Mouse (Mus musculus): Measurements from ENCODE around the gene Spink4. TPM values are rescaled to one million over a fixed set of nuclear protein-coding genes. Genes with fewer than 3 reads are reported as not detected.

Gene Spink4
- 7.6 and 12.1 TPM in 2 replicates for polyA plus RNA-seq (2014; fragmentation: Nextera tagmentation; extraction: Ambion mirVana)

DNA sequence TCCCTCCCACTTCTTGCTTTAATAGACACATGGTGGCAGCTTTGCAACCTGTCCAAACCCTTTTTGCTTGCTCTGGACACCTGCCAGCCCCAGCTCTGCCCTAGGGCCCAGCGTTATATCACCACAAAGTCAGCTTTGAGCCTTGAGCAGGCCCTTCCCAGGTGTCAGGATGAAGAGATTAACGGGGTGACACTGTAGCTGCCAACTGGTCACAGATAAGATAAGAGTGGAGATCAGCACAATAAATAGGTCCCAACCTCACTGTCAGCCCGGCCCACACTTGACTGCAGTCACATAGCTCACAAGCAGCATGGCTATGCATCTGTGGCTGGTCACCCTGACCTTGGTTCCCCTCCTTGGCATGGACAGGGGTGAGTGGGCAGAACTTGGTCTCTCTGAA, at the start of gene Spink4:
Gene Spink4 (plus strand): TSS at position 268 of the 400 bp plus-strand sequence.
- WGBS, result 3% methylated on average over 3 of the region's 3 CpGs
- ATAC-seq (ENCODE audit: insufficient number of reproducible peaks, insufficient read depth, low FRiP score, low read depth), result peak; percentile 46; the same call in 1 of the 2 replicates
- no peaks in the 10 kb centered on the region for H3K27me3 ChIP-seq (ENCODE audit: control insufficient read depth, insufficient read depth, low read length)
- peak within 1 kb of the TSS; percentile 17 to 67 for H3K27ac ChIP-seq (replicated peaks in 1 of 2; ENCODE audit: control insufficient read depth in 1 of 2, insufficient read depth in 1 of 2, low read depth in 2 of 2, low read length in 2 of 2)
- no peak within 1 kb of the TSS for H3K4me2 ChIP-seq (ENCODE audit: low read length)
- no peak within 1 kb of the TSS for H3K9ac ChIP-seq (ENCODE audit: low read length)
- H3K36me3 ChIP-seq (ENCODE audit: control insufficient read depth, insufficient read depth, low read length), result no peaks in the 10 kb centered on the region
- peaks cover 12 to 13% of the 10 kb centered on the region in 2 experiments for H3K4me1 ChIP-seq (ENCODE audit: control insufficient read depth in 2 of 2, insufficient read depth in 2 of 2, low read length in 2 of 2)
- no peaks in the 10 kb centered on the region for H3K9me3 ChIP-seq (ENCODE audit: control insufficient read depth, low read length)
- no peak within 1 kb of the TSS for H3K4me3 ChIP-seq (ENCODE audit: control insufficient read depth in 1 of 2, insufficient read depth in 1 of 2, low read depth in 1 of 2, low read length in 2 of 2)

DNA sequence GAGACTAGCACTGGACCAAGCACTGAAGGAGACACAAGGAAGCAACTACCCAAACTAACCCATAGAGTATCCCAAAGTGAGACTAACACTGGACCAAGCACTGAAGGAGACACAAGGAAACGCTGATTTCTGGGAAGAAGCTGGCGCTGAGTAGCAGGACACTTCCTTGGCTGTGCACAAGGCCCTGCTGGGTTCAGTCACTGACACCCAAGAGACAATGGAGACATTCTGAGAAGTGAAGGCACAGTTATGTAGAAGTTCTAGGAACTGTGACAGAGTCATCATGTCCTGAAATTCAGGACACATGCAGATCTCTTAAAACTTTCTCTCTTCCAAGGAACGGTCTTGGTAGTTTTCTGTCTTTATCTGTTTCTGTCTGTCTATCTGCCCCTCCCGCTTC, 49.6 kb upstream of the Spink4 start:
- 78% methylated on average over 4 of the region's 4 CpGs for whole genome bisulfite sequencing
- Histone ChIP-seq H3K4me3 (ENCODE audit: control insufficient read depth in 1 of 2, insufficient read depth in 1 of 2, low read depth in 1 of 2, low read length in 2 of 2) (no peak overlapping the region), H3K9me3 (ENCODE audit: control insufficient read depth, low read length) (no peaks in the 10 kb centered on the region), H3K27ac (replicated peaks in 1 of 2; ENCODE audit: control insufficient read depth in 1 of 2, insufficient read depth in 1 of 2, low read depth in 2 of 2, low read length in 2 of 2) (no peak overlapping the region), H3K9ac (ENCODE audit: low read length) (no peak overlapping the region), H3K4me1 (ENCODE audit: control insufficient read depth in 2 of 2, insufficient read depth in 2 of 2, low read length in 2 of 2) (peaks cover 20 to 32% of the 10 kb centered on the region in 2 experiments), H3K36me3 (ENCODE audit: control insufficient read depth, insufficient read depth, low read length) (no peaks in the 10 kb centered on the region), H3K4me2 (ENCODE audit: low read length) (no peak overlapping the region), H3K27me3 (ENCODE audit: control insufficient read depth, insufficient read depth, low read length) (no peaks in the 10 kb centered on the region)
- no peak for ATAC-seq (ENCODE audit: insufficient number of reproducible peaks, insufficient read depth, low FRiP score, low read depth)

DNA sequence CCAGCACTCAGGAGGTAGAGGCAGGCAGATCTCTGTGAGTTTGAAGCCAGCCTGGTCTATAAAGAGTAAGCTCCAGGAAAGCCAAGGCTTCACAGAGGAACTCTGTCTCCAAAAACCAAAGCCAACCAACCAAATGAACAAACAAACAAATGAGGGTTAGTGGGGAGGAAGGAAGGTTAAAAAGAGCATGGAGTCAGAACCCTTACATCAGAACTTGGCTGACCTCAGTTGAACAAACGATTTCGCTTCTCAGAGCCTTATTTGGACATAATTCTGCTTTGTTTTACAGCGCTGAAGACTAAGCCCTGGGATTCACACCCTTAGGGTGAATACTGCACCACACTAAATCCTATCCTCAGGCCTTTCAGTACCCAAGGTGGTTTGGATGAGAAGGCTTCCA, 47.7 kb upstream of the Spink4 start:
- H3K27ac ChIP-seq (replicated peaks in 1 of 2; ENCODE audit: control insufficient read depth in 1 of 2, insufficient read depth in 1 of 2, low read depth in 2 of 2, low read length in 2 of 2), result no peak overlapping the region
- no peaks in the 10 kb centered on the region for H3K27me3 ChIP-seq (ENCODE audit: control insufficient read depth, insufficient read depth, low read length)
- H3K4me1 ChIP-seq (ENCODE audit: control insufficient read depth in 2 of 2, insufficient read depth in 2 of 2, low read length in 2 of 2), result peaks cover 24 to 40% of the 10 kb centered on the region in 2 experiments
- H3K9me3 ChIP-seq (ENCODE audit: control insufficient read depth, low read length), result no peaks in the 10 kb centered on the region
- H3K4me2 ChIP-seq (ENCODE audit: low read length), result no peak overlapping the region
- 89% methylated on average over 3 of the region's 3 CpGs for WGBS
- no peak overlapping the region for H3K4me3 ChIP-seq (ENCODE audit: control insufficient read depth in 1 of 2, insufficient read depth in 1 of 2, low read depth in 1 of 2, low read length in 2 of 2)
- no peaks in the 10 kb centered on the region for H3K36me3 ChIP-seq (ENCODE audit: control insufficient read depth, insufficient read depth, low read length)
- H3K9ac ChIP-seq (ENCODE audit: low read length), result no peak overlapping the region
- no peak for ATAC-seq (ENCODE audit: insufficient number of reproducible peaks, insufficient read depth, low FRiP score, low read depth)

- peak overlapping the region; percentile 56; the same call in 1 of the 2 replicates for H3K9ac ChIP-seq (ENCODE audit: low read length)
- peaks cover 29 to 46% of the 10 kb centered on the region in 2 experiments for H3K4me1 ChIP-seq (ENCODE audit: control insufficient read depth in 2 of 2, insufficient read depth in 2 of 2, low read length in 2 of 2)
Observed at GRCm38 (mm10) chr4:40873320-40873719, 46.5 kb upstream of the Spink4 start.

GRCm38 (mm10) chr4:40874151-40874600, 45.7 kb upstream of the Spink4 start:
- Histone ChIP-seq H3K27ac (replicated peaks in 1 of 2; ENCODE audit: control insufficient read depth in 1 of 2, insufficient read depth in 1 of 2, low read depth in 2 of 2, low read length in 2 of 2) (peak overlapping the region; percentile 19 to 84; a peak in 2 of 4 replicates), H3K27me3 (ENCODE audit: control insufficient read depth, insufficient read depth, low read length) (no peaks in the 10 kb centered on the region), H3K4me1 (ENCODE audit: control insufficient read depth in 2 of 2, insufficient read depth in 2 of 2, low read length in 2 of 2) (peaks cover 24 to 38% of the 10 kb centered on the region in 2 experiments), H3K9ac (ENCODE audit: low read length) (peak overlapping the region; percentile 56; the same call in 1 of the 2 replicates), H3K9me3 (ENCODE audit: control insufficient read depth, low read length) (no peaks in the 10 kb centered on the region), H3K4me2 (ENCODE audit: low read length) (no peak overlapping the region; the same call in 1 of the 2 replicates), H3K36me3 (ENCODE audit: control insufficient read depth, insufficient read depth, low read length) (no peaks in the 10 kb centered on the region), H3K4me3 (ENCODE audit: control insufficient read depth in 1 of 2, insufficient read depth in 1 of 2, low read depth in 1 of 2, low read length in 2 of 2) (no peak overlapping the region)
- no peak for ATAC-seq (ENCODE audit: insufficient number of reproducible peaks, insufficient read depth, low FRiP score, low read depth)
- 40% methylated on average over 6 of the region's 6 CpGs for WGBS

More at GRCm38 (mm10) chr4:40873320-40873719, 46.5 kb upstream of the Spink4 start:
- no peaks in the 10 kb centered on the region for H3K9me3 ChIP-seq (ENCODE audit: control insufficient read depth, low read length)
- no peak overlapping the region for H3K4me3 ChIP-seq (ENCODE audit: control insufficient read depth in 1 of 2, insufficient read depth in 1 of 2, low read depth in 1 of 2, low read length in 2 of 2)
- peak overlapping the region; percentile 64 to 84 for H3K27ac ChIP-seq (replicated peaks in 1 of 2; ENCODE audit: control insufficient read depth in 1 of 2, insufficient read depth in 1 of 2, low read depth in 2 of 2, low read length in 2 of 2)
- ATAC-seq (ENCODE audit: insufficient number of reproducible peaks, insufficient read depth, low FRiP score, low read depth), result no peak
- no peak overlapping the region for H3K4me2 ChIP-seq (ENCODE audit: low read length)
- 47% methylated on average over 2 of the region's 2 CpGs for WGBS
- H3K36me3 ChIP-seq (ENCODE audit: control insufficient read depth, insufficient read depth, low read length), result no peaks in the 10 kb centered on the region
- no peaks in the 10 kb centered on the region for H3K27me3 ChIP-seq (ENCODE audit: control insufficient read depth, insufficient read depth, low read length)

DNA sequence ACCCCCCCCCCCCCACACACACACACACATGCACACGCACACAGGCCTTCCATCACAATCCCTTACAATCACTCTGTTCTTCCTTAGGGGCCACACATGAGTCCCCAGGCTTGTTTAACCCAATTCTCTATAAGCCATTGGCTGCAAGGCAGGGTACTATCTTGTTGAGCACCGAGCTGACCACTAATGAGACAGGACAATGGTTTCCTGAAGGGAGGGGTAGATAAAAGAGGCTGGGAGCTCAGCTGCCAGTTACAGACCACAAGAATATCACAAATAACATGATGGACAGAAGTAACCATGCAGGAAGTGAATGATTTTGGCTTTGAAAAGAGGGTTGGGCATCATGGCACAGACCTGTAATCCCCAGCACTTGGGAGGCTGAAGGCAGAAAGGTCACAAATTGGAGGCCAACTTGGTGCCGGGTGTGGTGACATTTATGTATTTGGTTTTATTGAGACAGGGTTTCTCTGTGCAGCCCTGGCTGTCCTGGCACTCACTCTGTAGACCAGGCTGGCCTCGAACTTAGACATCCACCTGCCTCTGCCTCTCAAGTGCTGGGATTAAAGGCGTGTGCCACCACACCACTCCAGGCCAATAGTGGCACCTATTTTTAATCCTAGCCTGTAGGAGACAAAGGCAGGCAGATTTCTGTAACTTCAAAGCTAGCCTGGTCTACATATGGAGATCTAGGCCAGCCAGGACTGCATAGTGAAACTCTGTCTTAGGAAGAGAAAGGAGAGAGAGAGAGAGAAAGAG, 44.9 kb upstream of the Spink4 start:
- H3K36me3 ChIP-seq (ENCODE audit: control insufficient read depth, insufficient read depth, low read length), result no peaks in the 10 kb centered on the region
- H3K9me3 ChIP-seq (ENCODE audit: control insufficient read depth, low read length), result no peaks in the 10 kb centered on the region
- ATAC-seq (ENCODE audit: insufficient number of reproducible peaks, insufficient read depth, low FRiP score, low read depth), result no peak
- H3K4me2 ChIP-seq (ENCODE audit: low read length), result no peak overlapping the region
- no peaks in the 10 kb centered on the region for H3K27me3 ChIP-seq (ENCODE audit: control insufficient read depth, insufficient read depth, low read length)
- H3K9ac ChIP-seq (ENCODE audit: low read length), result no peak overlapping the region
- peaks cover 24 to 38% of the 10 kb centered on the region in 2 experiments for H3K4me1 ChIP-seq (ENCODE audit: control insufficient read depth in 2 of 2, insufficient read depth in 2 of 2, low read length in 2 of 2)
- H3K27ac ChIP-seq (replicated peaks in 1 of 2; ENCODE audit: control insufficient read depth in 1 of 2, insufficient read depth in 1 of 2, low read depth in 2 of 2, low read length in 2 of 2), result no peak overlapping the region
- no peak overlapping the region for H3K4me3 ChIP-seq (ENCODE audit: control insufficient read depth in 1 of 2, insufficient read depth in 1 of 2, low read depth in 1 of 2, low read length in 2 of 2)
- 71% methylated on average over 5 of the region's 5 CpGs for WGBS

DNA sequence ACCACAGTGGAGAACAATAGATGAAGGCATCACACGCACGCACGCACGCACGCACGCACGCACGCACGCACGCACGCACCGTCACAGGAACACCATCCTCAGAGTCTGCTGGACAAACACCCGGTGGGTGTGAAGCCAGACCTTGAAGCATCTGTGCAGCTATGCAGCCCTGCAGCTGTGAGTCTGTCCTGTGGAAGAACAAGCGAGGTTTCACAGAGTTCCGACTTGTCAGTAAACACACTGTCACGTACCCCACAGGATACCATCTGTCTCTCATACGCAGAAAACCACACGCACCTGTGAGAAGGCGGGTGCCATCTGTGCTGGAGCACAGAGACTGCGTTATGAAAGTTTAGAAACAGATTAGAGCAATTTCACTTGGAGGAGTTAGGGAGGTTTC, 44.0 kb upstream of the Spink4 start:
- no peak overlapping the region for H3K4me2 ChIP-seq (ENCODE audit: low read length)
- no peak for ATAC-seq (ENCODE audit: insufficient number of reproducible peaks, insufficient read depth, low FRiP score, low read depth)
- no peak overlapping the region for H3K27ac ChIP-seq (replicated peaks in 1 of 2; ENCODE audit: control insufficient read depth in 1 of 2, insufficient read depth in 1 of 2, low read depth in 2 of 2, low read length in 2 of 2)
- no peaks in the 10 kb centered on the region for H3K9me3 ChIP-seq (ENCODE audit: control insufficient read depth, low read length)
- peaks cover 24 to 38% of the 10 kb centered on the region in 2 experiments for H3K4me1 ChIP-seq (ENCODE audit: control insufficient read depth in 2 of 2, insufficient read depth in 2 of 2, low read length in 2 of 2)
- H3K36me3 ChIP-seq (ENCODE audit: control insufficient read depth, insufficient read depth, low read length), result no peaks in the 10 kb centered on the region
- no peak overlapping the region for H3K9ac ChIP-seq (ENCODE audit: low read length)
- H3K4me3 ChIP-seq (ENCODE audit: control insufficient read depth in 1 of 2, insufficient read depth in 1 of 2, low read depth in 1 of 2, low read length in 2 of 2), result no peak overlapping the region
- no peaks in the 10 kb centered on the region for H3K27me3 ChIP-seq (ENCODE audit: control insufficient read depth, insufficient read depth, low read length)
- 90% methylated on average over 20 of the region's 20 CpGs for WGBS

All from heart, embryonic 14.5 days (tissue).